Mouse (Mus musculus): ENCODE measurements around the gene Mrpl42. TPM values are rescaled to one million over a fixed set of nuclear protein-coding genes. Genes with fewer than 3 reads are reported as not detected.

Mrpl42 gene
- polyA plus RNA-seq, 1 experiment from 2014 or later, result 360 TPM

GRCm38 (mm10) chr10:95468894-95469293 is 32.8 kb downstream of the Mrpl42 start:
- 74% methylated on average over 4 of the region's 4 CpGs for WGBS
- Histone ChIP-seq H3K36me3 (no peaks in the 10 kb centered on the region), H3K27ac (no peak overlapping the region), H3K9me3 (no peaks in the 10 kb centered on the region), H3K27me3 (ENCODE audit: insufficient read depth, poor library complexity, severe bottlenecking) (no peaks in the 10 kb centered on the region), H3K4me3 (no peak overlapping the region), H3K4me1 (replicated peaks) (no peaks in the 10 kb centered on the region)
- DNase-seq (ENCODE audit: low spot score), result no peak

GRCm38 (mm10) chr10:95465485-95465896 is 36.2 kb downstream of the Mrpl42 start:
- WGBS, result 62% methylated on average over 4 of the region's 4 CpGs
- no peak for DNase-seq (ENCODE audit: low spot score)

GRCm38 (mm10) chr10:95464527-95464926 is 37.2 kb downstream of the Mrpl42 start:
- Histone ChIP-seq H3K9me3 (no peaks in the 10 kb centered on the region), H3K27me3 (ENCODE audit: insufficient read depth, poor library complexity, severe bottlenecking) (no peaks in the 10 kb centered on the region), H3K4me3 (no peak overlapping the region), H3K36me3 (no peaks in the 10 kb centered on the region), H3K4me1 (replicated peaks) (peaks cover 5% of the 10 kb centered on the region; the same call in 1 of the 2 replicates), H3K27ac (no peak overlapping the region)
- no peak for DNase-seq (ENCODE audit: low spot score)
- 85% methylated on average over 6 of the region's 6 CpGs for WGBS

More at GRCm38 (mm10) chr10:95465485-95465896, 36.2 kb downstream of the Mrpl42 start:
- H3K4me1 ChIP-seq (replicated peaks), result peaks cover 5% of the 10 kb centered on the region; the same call in 1 of the 2 replicates
- H3K9me3 ChIP-seq, result no peaks in the 10 kb centered on the region
- no peaks in the 10 kb centered on the region for H3K27me3 ChIP-seq (ENCODE audit: insufficient read depth, poor library complexity, severe bottlenecking)
- H3K36me3 ChIP-seq, result no peaks in the 10 kb centered on the region
- no peak overlapping the region for H3K27ac ChIP-seq
- H3K4me3 ChIP-seq, result no peak overlapping the region

GRCm38 (mm10) chr10:95462231-95462630 is 39.5 kb downstream of the Mrpl42 start:
- Histone ChIP-seq H3K4me3 (no peak overlapping the region), H3K9me3 (no peaks in the 10 kb centered on the region), H3K4me1 (replicated peaks) (peaks cover 7% of the 10 kb centered on the region; the same call in 1 of the 2 replicates), H3K27me3 (ENCODE audit: insufficient read depth, poor library complexity, severe bottlenecking) (no peaks in the 10 kb centered on the region), H3K36me3 (no peaks in the 10 kb centered on the region), H3K27ac (no peak overlapping the region)
- DNase-seq (ENCODE audit: low spot score), result no peak
- 80% methylated on average over 1 of the region's 1 CpGs for WGBS

- 51% methylated on average over 4 of the region's 4 CpGs for WGBS
- no peak overlapping the region for H3K4me3 ChIP-seq
- no peaks in the 10 kb centered on the region for H3K27me3 ChIP-seq (ENCODE audit: insufficient read depth, poor library complexity, severe bottlenecking)
- H3K36me3 ChIP-seq, result no peaks in the 10 kb centered on the region
- DNase-seq (ENCODE audit: low spot score), result no peak
- H3K4me1 ChIP-seq (replicated peaks), result peaks cover 7% of the 10 kb centered on the region; the same call in 1 of the 2 replicates
- H3K9me3 ChIP-seq, result no peaks in the 10 kb centered on the region
- H3K27ac ChIP-seq, result no peak overlapping the region
Observed at GRCm38 (mm10) chr10:95461053-95461553, 40.6 kb downstream of the Mrpl42 start.

GRCm38 (mm10) chr10:95458050-95458806 is 43.5 kb downstream of the Mrpl42 start:
- H3K4me3 ChIP-seq, result no peak overlapping the region
- no peak for DNase-seq (ENCODE audit: low spot score)
- H3K27me3 ChIP-seq (ENCODE audit: insufficient read depth, poor library complexity, severe bottlenecking), result no peaks in the 10 kb centered on the region
- no peaks in the 10 kb centered on the region for H3K9me3 ChIP-seq
- no peak overlapping the region for H3K27ac ChIP-seq
- no peaks in the 10 kb centered on the region for H3K36me3 ChIP-seq
- WGBS, result 81% methylated on average over 9 of the region's 9 CpGs
- peaks cover 7% of the 10 kb centered on the region; the same call in 1 of the 2 replicates for H3K4me1 ChIP-seq (replicated peaks)

- no peaks in the 10 kb centered on the region for H3K9me3 ChIP-seq
- 86% methylated on average over 8 of the region's 8 CpGs for WGBS
- H3K4me3 ChIP-seq, result no peak overlapping the region
- no peaks in the 10 kb centered on the region for H3K36me3 ChIP-seq
- peaks cover 7% of the 10 kb centered on the region; the same call in 1 of the 2 replicates for H3K4me1 ChIP-seq (replicated peaks)
- DNase-seq (ENCODE audit: low spot score), result no peak
- no peak overlapping the region for H3K27ac ChIP-seq
- H3K27me3 ChIP-seq (ENCODE audit: insufficient read depth, poor library complexity, severe bottlenecking), result no peaks in the 10 kb centered on the region
Observed at GRCm38 (mm10) chr10:95457367-95458049, 44.2 kb downstream of the Mrpl42 start.

GRCm38 (mm10) chr10:95456103-95456502 is 45.6 kb downstream of the Mrpl42 start:
- DNase-seq (ENCODE audit: low spot score), result no peak
- Histone ChIP-seq H3K36me3 (no peaks in the 10 kb centered on the region), H3K4me1 (replicated peaks) (peaks cover 7% of the 10 kb centered on the region; the same call in 1 of the 2 replicates), H3K27me3 (ENCODE audit: insufficient read depth, poor library complexity, severe bottlenecking) (no peaks in the 10 kb centered on the region), H3K4me3 (no peak overlapping the region), H3K27ac (no peak overlapping the region), H3K9me3 (no peaks in the 10 kb centered on the region)
- WGBS, result 67% methylated on average over 2 of the region's 2 CpGs

GRCm38 (mm10) chr10:95453282-95453681 is 48.5 kb downstream of the Mrpl42 start:
- DNase-seq (ENCODE audit: low spot score), result no peak
- no peak overlapping the region for H3K4me3 ChIP-seq
- no peaks in the 10 kb centered on the region for H3K27me3 ChIP-seq (ENCODE audit: insufficient read depth, poor library complexity, severe bottlenecking)
- H3K36me3 ChIP-seq, result no peaks in the 10 kb centered on the region
- H3K27ac ChIP-seq, result no peak overlapping the region
- WGBS, result 85% methylated on average over 5 of the region's 5 CpGs
- H3K4me1 ChIP-seq (replicated peaks), result 0 out of 2 replicates have a peak, but pooled peaks cover 2% of the 10 kb centered on the region
- no peaks in the 10 kb centered on the region for H3K9me3 ChIP-seq

- no peak for DNase-seq (ENCODE audit: low spot score)
- Histone ChIP-seq H3K36me3 (no peaks in the 10 kb centered on the region), H3K4me3 (no peak overlapping the region), H3K4me1 (replicated peaks) (no peaks in the 10 kb centered on the region), H3K9me3 (no peaks in the 10 kb centered on the region), H3K27ac (no peak overlapping the region), H3K27me3 (ENCODE audit: insufficient read depth, poor library complexity, severe bottlenecking) (no peaks in the 10 kb centered on the region)
- WGBS, result 90% methylated on average over 6 of the region's 6 CpGs
Observed at GRCm38 (mm10) chr10:95449033-95449432, 52.7 kb downstream of the Mrpl42 start.

GRCm38 (mm10) chr10:95447954-95448353 is 53.8 kb downstream of the Mrpl42 start:
- Histone ChIP-seq H3K9me3 (no peaks in the 10 kb centered on the region), H3K4me1 (replicated peaks) (no peaks in the 10 kb centered on the region), H3K27me3 (ENCODE audit: insufficient read depth, poor library complexity, severe bottlenecking) (no peaks in the 10 kb centered on the region), H3K36me3 (no peaks in the 10 kb centered on the region), H3K4me3 (no peak overlapping the region), H3K27ac (no peak overlapping the region)
- 93% methylated on average over 16 of the region's 16 CpGs for WGBS
- DNase-seq (ENCODE audit: low spot score), result no peak

- Histone ChIP-seq H3K4me3 (no peak overlapping the region), H3K27ac (no peak overlapping the region), H3K9me3 (no peaks in the 10 kb centered on the region), H3K4me1 (replicated peaks) (no peaks in the 10 kb centered on the region), H3K27me3 (ENCODE audit: insufficient read depth, poor library complexity, severe bottlenecking) (no peaks in the 10 kb centered on the region), H3K36me3 (no peaks in the 10 kb centered on the region)
- no peak for DNase-seq (ENCODE audit: low spot score)
- 84% methylated on average over 18 of the region's 18 CpGs for WGBS
Observed at GRCm38 (mm10) chr10:95445104-95446056, 56.4 kb downstream of the Mrpl42 start.

All from hindbrain, embryonic 10.5 days (tissue).